Mouse (Mus musculus) hindbrain, postnatal 0 days (tissue): ENCODE results near the gene Abca12. TPM values are rescaled to one million over a fixed set of nuclear protein-coding genes. Genes with fewer than 3 reads are reported as not detected.

Source experiments
- ATAC-seq: fragments of 200-750 bp; cut with Nextera tagmentation; 2 replicates; pipeline ENCODE4 v1.8.0; 2017; ENCODE audit warnings: mild to moderate bottlenecking, moderate TSS enrichment, moderate library complexity
- DNase-seq: peaks from one replicate; pipeline ENCODE4 v3.0.0-alpha.2; 2015; ENCODE audit warnings: low spot score
- H3K27ac ChIP-seq: fragments of 300-500 bp; sonication (generic); 2 replicates; pipeline ENCODE4 v1.5.1; 2014; ENCODE audit warnings: mild to moderate bottlenecking
- H3K27me3 ChIP-seq: fragments of 300-500 bp; sonication (generic); 2 replicates; pipeline ENCODE4 v1.6.1; 2014; ENCODE audit warnings: low read length, mixed read lengths; ENCODE audit not compliant: insufficient read depth
- H3K36me3 ChIP-seq: fragments of 300-500 bp; sonication (generic); 2 replicates; pipeline ENCODE4 v1.6.1; 2014; ENCODE audit warnings: low read length, mixed read lengths; ENCODE audit not compliant: insufficient read depth
- H3K4me1 ChIP-seq: fragments of 300-500 bp; sonication (generic); 2 replicates; pipeline ENCODE4 v1.6.1; 2014; ENCODE audit warnings: antibody characterized with exemption, low read length, mixed read lengths; ENCODE audit not compliant: insufficient read depth
- H3K4me2 ChIP-seq: fragments of 300-500 bp; sonication (generic); 2 replicates; pipeline ENCODE4 v1.6.1; 2014; ENCODE audit warnings: low read depth, mild to moderate bottlenecking, low read length, moderate library complexity, mixed read lengths
- H3K4me3 ChIP-seq: fragments of 300-500 bp; sonication (generic); 2 replicates; pipeline ENCODE4 v1.5.1; 2014; ENCODE audit warnings: low read length
- H3K9ac ChIP-seq: fragments of 300-500 bp; sonication (generic); replicated peaks from 2 replicates; pipeline ENCODE4 v1.6.1; 2014; ENCODE audit warnings: mild to moderate bottlenecking, low read length, moderate library complexity, mixed read lengths
- H3K9me3 ChIP-seq: fragments of 300-500 bp; sonication (generic); 2 replicates; pipeline ENCODE4 v1.6.1; 2016; ENCODE audit warnings: low read length, mixed read lengths
- CTCF ChIP-seq: IDR thresholded peaks from 2 replicates; pipeline ENCODE4 v1.5.1; 2016; ENCODE audit warnings: antibody characterized with exemption, control low read depth, low read depth
- WGBS: fragments of 180-500 bp; shearing (Covaris S2); extraction: QIAGEN DNeasy Blood & Tissue Kit; methylation state at CpG from one replicate; pipeline ENCODE4 v1.1.7; 2014; 5-methylcytosine and 5-hydroxymethylcytosine counted together
- polyA plus RNA-seq: library from polyadenylated mRNA; unstranded; fragments of >200 nt; fragmentation: Nextera tagmentation; extraction: Ambion mirVana; gene quantifications from 2 replicates; pipeline ENCODE4 v1.2.1, GENCODE M21; 2015
- total RNA-seq: library from RNA; depleted of rRNA; stranded (reverse); fragments of >200 nt; gene quantifications from 2 replicates; pipeline ENCODE4 v1.2.3, GENCODE M21; 2014

Abca12 gene
- total and polyA plus RNA-seq, 2 experiments from 2014 or later = 0.04 to 0.58 TPM

- Histone ChIP-seq H3K4me3 (no peak overlapping the region), H3K27ac (no peak overlapping the region), H3K9me3 (no peaks in the 10 kb centered on the region), H3K36me3 (no peaks in the 10 kb centered on the region), H3K4me2 (no peak overlapping the region), H3K27me3 (no peaks in the 10 kb centered on the region), H3K9ac (no peak overlapping the region), H3K4me1 (no peaks in the 10 kb centered on the region)
- DNase-seq (no peak), ATAC-seq (no peak)
- no peak for TF ChIP-seq CTCF
- 71% methylated on average over 7 of the region's 7 CpGs for WGBS
These were observed 142.2 kb downstream of the Abca12 start for GRCm38 (mm10) chr1:71272550-71272949.

- WGBS = 52% methylated on average over 8 of the region's 8 CpGs
- no peak overlapping the region for H3K4me3 ChIP-seq
- ATAC-seq (0 out of 2 replicates have a peak, but pooled peaks have one; percentile 24), DNase-seq (no peak)
- H3K9me3 ChIP-seq = no peaks in the 10 kb centered on the region
- H3K36me3 ChIP-seq = no peaks in the 10 kb centered on the region
- H3K4me1 ChIP-seq = no peaks in the 10 kb centered on the region
- H3K4me2 ChIP-seq = no peak overlapping the region
- no peak overlapping the region for H3K9ac ChIP-seq
- no peak overlapping the region for H3K27ac ChIP-seq
- H3K27me3 ChIP-seq = no peaks in the 10 kb centered on the region
- TF ChIP-seq CTCF = no peak
These were observed 142.6 kb downstream of the Abca12 start for GRCm38 (mm10) chr1:71272077-71272476.

DNA sequence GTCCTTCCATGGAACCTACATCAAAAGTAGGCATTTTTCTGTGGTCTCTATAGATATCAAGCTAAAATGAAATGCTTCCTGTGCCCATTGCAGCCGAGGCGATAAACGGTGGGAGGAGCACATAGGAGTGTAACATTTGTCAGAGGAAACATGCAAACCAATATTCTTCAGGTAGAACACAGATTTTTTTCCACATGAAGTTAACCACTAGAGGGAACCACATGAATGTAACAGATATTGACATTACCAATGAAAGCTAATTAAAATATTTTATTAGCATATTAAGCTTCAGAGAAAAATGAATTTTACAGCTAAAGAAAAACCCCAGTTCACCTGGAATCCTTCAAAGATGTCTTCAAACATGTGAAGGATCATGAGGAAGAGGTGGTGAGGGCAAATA, 144.6 kb downstream of the Abca12 start:
- Histone ChIP-seq H3K27ac (no peak overlapping the region), H3K4me3 (no peak overlapping the region), H3K36me3 (no peaks in the 10 kb centered on the region), H3K4me1 (no peaks in the 10 kb centered on the region), H3K27me3 (no peaks in the 10 kb centered on the region), H3K9ac (no peak overlapping the region), H3K9me3 (no peaks in the 10 kb centered on the region), H3K4me2 (no peak overlapping the region)
- DNase-seq (peak; percentile 32), ATAC-seq (no peak)
- TF ChIP-seq CTCF = peak; percentile 45
- WGBS = 90% methylated on average over 3 of the region's 3 CpGs

- H3K4me2 ChIP-seq = no peak overlapping the region
- H3K4me1 ChIP-seq = no peaks in the 10 kb centered on the region
- ATAC-seq (no peak), DNase-seq (no peak)
- H3K27ac ChIP-seq = no peak overlapping the region
- no peaks in the 10 kb centered on the region for H3K9me3 ChIP-seq
- TF ChIP-seq CTCF = no peak
- no peaks in the 10 kb centered on the region for H3K27me3 ChIP-seq
- no peaks in the 10 kb centered on the region for H3K36me3 ChIP-seq
- H3K9ac ChIP-seq = no peak overlapping the region
- H3K4me3 ChIP-seq = no peak overlapping the region
- 65% methylated on average over 8 of the region's 8 CpGs for WGBS
These were observed 148.1 kb downstream of the Abca12 start for GRCm38 (mm10) chr1:71266630-71267029.

- H3K9me3 ChIP-seq = no peaks in the 10 kb centered on the region
- TF ChIP-seq CTCF = no peak
- WGBS = 94% methylated on average over 7 of the region's 7 CpGs
- H3K9ac ChIP-seq = no peak overlapping the region
- H3K27me3 ChIP-seq = no peaks in the 10 kb centered on the region
- no peak overlapping the region for H3K27ac ChIP-seq
- no peak overlapping the region for H3K4me3 ChIP-seq
- DNase-seq (no peak), ATAC-seq (no peak)
- no peaks in the 10 kb centered on the region for H3K4me1 ChIP-seq
- H3K4me2 ChIP-seq = no peak overlapping the region
- no peaks in the 10 kb centered on the region for H3K36me3 ChIP-seq
These were observed 151.2 kb downstream of the Abca12 start for GRCm38 (mm10) chr1:71263532-71263931.

DNA sequence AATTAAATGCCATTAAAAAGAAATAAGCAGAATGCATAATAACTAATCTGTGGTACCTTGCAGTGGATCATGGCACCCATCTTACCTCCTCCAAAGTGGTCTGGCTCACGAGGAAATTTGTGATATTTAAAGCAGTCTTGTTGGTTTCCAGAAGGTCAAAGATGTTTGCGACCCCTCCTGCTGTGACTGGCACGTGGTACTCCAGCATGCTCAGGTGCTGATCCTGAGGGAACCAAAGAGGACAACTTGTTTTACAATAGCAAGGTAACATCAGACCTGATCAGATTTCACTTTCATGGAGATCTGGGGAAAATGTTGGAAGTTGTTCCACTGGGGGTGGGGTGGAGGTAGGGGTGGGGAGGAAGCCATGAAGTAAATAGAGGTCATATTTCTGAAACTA, 170.1 kb downstream of the Abca12 start:
- H3K9me3 ChIP-seq = no peaks in the 10 kb centered on the region
- no peak overlapping the region for H3K4me2 ChIP-seq
- H3K4me3 ChIP-seq = no peak overlapping the region
- no peaks in the 10 kb centered on the region for H3K4me1 ChIP-seq
- H3K27ac ChIP-seq = no peak overlapping the region
- 53% methylated on average over 3 of the region's 3 CpGs for WGBS
- H3K9ac ChIP-seq = no peak overlapping the region
- no peak for TF ChIP-seq CTCF
- DNase-seq = no peak
- ATAC-seq = no peak
- H3K36me3 ChIP-seq = no peaks in the 10 kb centered on the region
- no peaks in the 10 kb centered on the region for H3K27me3 ChIP-seq

GRCm38 (mm10) chr1:71241396-71241795, 173.3 kb downstream of the Abca12 start:
- Histone ChIP-seq H3K9me3 (no peaks in the 10 kb centered on the region), H3K9ac (no peak overlapping the region), H3K27me3 (no peaks in the 10 kb centered on the region), H3K36me3 (no peaks in the 10 kb centered on the region), H3K4me3 (no peak overlapping the region), H3K4me1 (no peaks in the 10 kb centered on the region), H3K27ac (no peak overlapping the region), H3K4me2 (no peak overlapping the region)
- no peak for TF ChIP-seq CTCF
- DNase-seq = no peak
- WGBS = 75% methylated on average over 1 of the region's 1 CpGs
- no peak for ATAC-seq

GRCm38 (mm10) chr1:71239586-71239985, 175.1 kb downstream of the Abca12 start:
- Histone ChIP-seq H3K36me3 (no peaks in the 10 kb centered on the region), H3K9me3 (no peaks in the 10 kb centered on the region), H3K4me1 (no peaks in the 10 kb centered on the region), H3K4me2 (no peak overlapping the region), H3K4me3 (no peak overlapping the region), H3K27ac (no peak overlapping the region), H3K9ac (no peak overlapping the region), H3K27me3 (no peaks in the 10 kb centered on the region)
- ATAC-seq (no peak), DNase-seq (peak; percentile 20)
- TF ChIP-seq CTCF = no peak
- WGBS = 68% methylated on average over 4 of the region's 4 CpGs
